Mouse (Mus musculus) cerebellum, adult 9-10 months (tissue): Measurements from ENCODE around the gene Lum.
A peak's percentile ranks its signal among the peaks of the same experiment; 100 is the strongest.

Experiments
- DNase-seq: peaks from one replicate; pipeline ENCODE4 v3.0.0; 2022

The Lum gene

DNA sequence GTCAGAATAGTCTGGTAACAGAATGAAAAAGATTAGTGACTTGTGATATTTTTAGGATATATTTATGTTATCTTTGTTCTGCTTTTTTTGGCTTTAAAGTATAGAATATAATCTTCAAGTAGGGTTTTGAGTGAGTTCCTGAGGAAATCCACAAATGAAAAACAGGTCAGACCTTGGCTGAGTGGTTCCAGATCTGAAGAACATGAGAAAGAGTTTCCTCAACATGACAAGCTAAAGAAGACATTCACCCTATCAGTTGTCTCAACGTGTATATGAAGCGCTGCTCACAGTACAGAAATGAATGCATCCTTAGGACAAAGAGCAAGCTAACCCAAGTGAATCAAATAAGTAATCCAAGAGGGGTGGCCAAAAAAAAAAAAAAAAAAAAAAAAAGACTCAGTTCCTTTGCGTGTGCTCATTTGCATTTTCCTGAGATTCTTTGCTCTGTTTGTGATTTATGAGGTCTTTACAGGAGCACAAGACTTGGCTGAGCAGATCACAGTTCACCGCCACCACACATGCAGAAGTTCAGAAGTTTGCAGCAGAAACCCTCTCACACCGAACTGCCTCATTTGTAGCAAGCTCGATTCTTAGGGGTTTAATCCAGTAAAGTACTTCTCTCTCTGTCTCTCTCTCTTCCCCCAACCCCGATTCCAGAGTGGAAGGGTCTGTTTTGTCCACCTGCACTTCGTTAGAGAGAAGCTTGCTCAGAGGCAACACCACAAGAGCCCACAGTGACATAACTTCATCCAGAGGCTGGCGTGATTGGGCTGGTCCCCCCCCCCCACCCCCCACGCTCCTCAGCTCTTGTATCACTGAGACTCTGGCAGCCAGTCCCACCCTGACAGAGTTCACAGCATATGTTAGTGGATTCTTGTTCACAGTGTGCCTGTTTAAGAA lies at the start of gene Lum:
TSS of gene Lum (plus strand) at position 172 of the 900 bp plus-strand sequence.
- no peak for DNase-seq

DNA sequence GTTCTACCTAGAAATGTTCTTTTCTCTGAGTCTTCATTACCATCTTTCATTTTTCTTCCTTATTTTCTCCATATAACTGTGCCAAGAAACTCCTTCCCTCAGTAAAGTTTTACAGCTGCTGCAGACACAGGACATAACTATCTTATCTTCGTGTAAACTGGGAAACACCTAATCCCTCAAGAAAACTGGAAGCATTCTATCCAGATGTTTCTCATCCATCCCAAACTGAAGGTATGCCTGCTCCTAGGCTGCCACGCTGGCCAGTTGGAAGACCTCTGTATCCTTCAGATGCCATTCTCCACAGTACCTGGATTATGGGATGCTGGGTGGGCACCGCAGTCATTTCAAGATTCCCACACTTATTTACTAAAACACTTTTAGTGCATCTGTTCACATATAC lies 41.6 kb upstream of the Lum start:
- DNase-seq = no peak

DNA sequence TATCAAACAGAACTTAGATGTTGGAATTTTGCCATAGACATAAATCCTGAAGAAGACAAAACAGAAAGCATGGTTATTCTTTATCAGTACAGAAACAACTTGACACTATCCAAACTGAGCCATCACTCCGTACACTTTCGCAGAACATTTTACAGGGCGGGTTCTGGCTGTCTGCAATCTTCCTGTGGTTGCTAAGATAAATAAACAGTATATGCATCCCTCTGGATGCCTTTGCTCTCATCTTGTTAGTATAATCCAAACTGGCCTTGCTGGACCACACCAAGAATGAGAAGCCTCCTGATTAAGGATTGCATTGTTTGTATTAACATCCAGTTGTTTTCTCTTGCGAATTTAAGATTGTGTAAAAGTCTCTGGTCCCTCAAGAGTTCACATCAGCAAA lies 29.2 kb upstream of the Lum start:
- DNase-seq = no peak

DNA sequence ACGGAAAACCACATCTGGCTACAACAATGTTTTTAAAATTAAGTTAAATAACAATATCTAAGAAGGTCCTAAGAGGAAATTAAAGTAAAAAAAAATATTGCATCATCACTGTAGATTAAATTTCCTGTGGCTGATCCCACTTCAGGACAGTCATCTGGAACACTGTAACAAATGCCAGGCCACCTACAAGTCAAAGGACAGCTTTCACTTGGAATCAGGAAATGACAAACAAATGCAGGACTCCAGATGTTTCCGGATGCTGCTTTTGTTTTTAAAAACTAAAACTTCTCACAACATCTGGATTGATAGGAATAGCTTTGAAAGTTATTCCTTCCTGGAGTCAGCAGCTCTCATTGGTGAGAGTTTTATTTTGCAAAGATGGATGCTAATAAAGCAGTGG lies 28.0 kb upstream of the Lum start:
- no peak for DNase-seq

DNA sequence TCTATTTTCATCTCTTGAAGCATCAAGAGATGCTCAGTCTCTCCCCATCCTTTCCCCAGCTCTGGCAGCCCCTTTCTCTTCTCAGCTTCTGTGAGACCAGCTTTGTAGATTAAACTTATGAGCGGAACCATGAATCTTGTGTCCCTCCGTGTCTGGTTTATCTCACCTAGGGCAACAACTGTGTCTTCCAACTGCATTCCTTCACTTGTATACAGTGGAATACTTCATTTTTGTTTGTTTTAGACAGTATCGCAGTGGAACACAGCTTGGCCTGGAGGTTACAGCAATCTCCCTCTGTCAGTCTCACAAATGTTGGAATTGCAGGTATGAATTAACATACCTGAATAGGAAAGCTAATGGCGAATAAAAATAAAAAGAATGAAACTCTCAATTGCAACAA lies 26.7 kb upstream of the Lum start:
- DNase-seq = no peak

DNA sequence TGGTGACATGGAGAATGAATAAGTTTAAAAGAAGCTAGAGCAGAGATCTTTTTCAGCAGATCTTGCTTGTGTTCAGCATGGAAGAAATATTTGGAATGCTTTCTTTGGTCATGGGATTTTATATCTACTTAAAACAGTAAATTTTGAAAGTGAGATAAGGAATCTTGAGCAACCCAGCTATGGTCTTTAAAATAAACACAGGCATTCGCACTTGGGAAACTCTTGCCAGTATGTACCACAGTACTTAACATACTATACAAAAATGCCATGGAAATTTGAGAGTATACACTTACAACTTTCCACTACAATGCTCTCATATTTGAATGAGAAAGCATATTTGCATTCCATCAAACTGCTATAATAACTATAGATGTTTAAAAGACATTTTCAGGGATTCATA lies 17.2 kb upstream of the Lum start:
- DNase-seq = no peak

DNA sequence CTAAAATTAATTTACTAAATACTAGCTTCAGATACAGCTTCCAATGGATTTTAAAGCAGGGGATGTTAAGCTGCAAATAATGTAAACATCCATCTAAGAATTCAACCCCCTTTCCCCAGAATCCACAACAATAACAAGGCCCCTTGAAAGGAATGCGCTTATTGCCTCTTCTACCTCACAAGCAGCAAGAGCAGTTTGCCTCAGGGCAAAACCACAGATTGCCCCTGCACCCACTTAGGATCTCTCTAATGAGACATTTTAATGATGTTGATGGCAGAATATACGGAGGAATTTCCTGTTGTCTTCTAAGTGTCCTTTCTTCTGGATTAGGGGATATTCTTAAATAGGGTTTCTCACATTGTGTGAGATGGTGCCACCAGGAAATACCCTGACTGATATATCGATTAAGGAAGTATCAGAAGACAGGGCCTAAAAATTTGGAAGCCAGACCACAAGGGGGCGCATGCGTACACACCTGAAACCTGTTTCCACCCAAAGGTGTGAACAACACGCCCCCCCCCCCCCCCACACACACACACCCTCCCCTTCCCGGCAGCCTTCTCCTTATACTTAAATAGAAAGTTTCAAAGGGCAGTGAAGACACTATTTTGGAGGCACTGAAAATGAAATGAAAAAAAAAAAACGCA lies 2.7 kb downstream of the Lum start:
- DNase-seq = peak; percentile 43

DNA sequence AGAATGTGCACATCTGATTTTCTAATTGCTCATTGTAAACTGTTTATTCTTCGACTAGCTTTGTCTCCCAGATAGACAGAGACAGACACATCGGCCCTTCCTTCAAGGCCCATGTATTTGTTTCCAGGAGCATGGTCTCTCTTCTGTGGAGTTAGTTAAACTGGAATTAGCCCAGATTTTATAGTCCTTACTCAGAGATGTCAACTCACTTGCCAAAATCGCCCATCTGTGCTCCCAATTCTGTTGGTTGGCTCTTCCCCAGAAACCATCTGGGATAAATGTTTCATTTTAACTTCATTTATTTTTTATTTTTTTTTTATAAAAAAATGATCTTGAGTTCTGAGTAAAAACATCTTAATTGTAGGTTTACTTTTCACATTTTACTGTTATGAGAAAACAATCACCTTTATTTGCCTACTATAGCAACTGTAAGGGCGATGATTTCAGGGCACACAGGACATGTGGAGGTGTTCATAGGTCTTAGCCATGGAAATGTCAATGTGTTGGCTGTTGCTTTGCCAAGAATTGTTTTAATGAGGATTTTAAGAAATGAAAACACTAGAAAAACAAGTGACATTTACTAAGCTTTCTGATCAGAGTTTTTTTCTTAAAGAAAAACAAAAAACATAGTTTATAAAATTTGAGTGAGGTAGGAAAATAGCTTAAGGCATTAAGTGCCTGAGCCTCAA lies 17.8 kb downstream of the Lum start:
- DNase-seq = peak; percentile 90

DNA sequence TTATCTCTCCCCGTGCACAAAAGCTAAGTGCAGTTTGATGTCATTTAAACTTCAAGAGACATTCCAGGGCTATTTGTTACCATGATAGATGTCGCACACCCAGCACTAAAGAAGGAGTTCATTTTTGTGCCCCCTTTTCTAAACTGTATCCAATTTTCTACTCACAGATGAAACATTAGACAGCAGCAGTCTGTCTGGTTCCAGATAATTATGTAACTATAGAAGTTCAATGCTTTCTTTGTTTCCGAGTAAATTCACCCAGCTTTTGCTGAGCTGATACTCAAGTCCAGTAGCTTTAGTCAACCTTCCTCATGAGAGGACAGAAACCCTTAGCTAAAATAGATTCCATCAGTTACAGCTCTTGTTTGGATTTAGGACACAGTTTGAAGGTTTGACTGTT lies 19.2 kb downstream of the Lum start:
- no peak for DNase-seq

DNA sequence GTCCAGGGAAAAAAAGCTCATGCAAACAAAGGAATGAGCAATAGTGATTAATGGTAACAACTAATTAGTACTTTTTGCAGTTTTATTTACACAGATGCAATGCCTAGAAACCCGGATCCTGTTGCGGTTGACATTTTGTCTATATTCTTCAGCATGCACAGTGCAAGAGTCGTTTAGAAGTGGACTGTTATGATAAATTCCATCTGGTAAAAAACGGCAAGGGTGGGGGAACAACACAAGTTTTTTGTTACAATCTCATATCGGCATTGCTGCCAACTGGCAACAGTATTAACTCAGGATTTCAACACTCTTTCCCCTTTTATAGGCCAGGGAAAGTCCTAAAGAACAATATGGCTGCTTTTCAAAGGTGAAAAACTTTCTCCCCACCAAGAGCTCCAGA lies 22.2 kb downstream of the Lum start:
- no peak for DNase-seq

DNA sequence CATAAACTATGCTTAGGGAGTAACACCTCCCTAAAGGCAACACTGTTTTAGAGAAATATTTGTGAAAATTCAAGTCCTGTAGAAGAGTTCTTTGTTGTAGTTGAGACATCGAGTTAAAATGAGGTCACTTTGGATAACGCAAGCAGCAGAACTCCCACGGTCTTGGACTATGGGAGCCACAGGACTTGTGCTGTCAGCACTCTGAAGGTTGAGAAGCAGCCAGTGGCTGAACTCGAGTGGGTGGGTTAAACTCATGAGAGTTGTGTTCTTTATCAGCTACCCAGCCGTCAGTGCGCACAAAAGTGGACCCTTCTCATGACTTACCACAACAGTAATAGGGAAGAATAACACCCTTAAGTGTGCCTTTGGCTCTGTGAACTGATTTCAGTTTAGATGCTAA lies 24.6 kb downstream of the Lum start:
- no peak for DNase-seq

DNA sequence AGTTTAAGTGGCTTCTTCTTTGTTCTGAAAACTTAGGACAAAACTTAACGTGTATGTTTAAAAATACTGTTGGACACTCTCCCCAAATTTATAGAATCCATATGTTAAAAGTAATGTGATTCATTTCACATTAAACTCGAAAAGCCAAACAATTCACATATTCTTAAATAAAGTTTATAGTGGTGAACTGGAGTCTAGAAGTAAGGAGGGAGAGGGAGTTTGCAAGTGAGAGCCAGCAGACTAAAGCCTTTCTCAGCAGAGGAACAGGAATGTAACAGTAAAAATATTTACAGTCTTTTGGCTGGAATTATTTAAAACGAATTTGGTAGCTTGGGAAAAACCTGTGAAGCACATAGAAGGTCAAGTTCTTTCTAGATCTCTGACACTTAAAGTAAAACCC lies 26.1 kb downstream of the Lum start:
- DNase-seq = no peak

DNA sequence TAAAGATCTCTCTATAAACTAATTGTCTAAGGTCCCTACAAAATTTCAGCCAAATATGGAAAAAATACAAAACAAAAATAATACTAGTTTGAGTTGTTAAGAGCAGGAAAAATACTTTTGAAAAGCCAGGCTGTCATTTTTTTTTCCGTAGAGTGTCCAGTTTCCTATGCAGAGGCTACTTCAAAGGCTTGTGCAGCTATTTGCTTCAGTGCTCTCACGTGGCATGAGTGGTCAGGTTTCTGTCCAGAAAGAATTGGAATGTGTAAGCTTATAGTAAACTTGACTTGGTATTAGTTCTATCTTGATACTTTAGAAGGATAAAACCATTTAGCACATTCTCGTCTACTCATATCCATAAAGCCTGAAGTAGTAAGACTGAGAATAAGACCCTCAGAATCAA lies 26.8 kb downstream of the Lum start:
- DNase-seq = no peak

DNA sequence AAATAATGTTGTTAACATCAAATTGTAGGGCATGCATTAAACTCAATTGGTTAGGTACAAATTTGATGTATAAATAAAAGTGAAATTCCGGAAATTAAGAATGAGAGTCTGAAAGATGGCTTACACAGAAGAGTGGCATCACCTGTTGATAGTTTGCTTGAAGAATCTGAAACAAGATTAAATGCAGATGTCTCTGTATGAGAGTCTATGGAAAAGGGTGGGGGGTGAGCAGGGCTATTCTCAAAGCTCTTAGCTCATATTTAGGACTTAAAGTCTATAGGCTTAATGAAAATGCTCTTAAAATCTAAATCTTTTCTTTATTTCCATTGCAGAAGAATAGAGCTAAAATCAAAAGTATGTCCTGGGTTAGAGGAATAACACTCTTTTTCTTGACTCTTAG lies 30.8 kb downstream of the Lum start:
- no peak for DNase-seq

DNA sequence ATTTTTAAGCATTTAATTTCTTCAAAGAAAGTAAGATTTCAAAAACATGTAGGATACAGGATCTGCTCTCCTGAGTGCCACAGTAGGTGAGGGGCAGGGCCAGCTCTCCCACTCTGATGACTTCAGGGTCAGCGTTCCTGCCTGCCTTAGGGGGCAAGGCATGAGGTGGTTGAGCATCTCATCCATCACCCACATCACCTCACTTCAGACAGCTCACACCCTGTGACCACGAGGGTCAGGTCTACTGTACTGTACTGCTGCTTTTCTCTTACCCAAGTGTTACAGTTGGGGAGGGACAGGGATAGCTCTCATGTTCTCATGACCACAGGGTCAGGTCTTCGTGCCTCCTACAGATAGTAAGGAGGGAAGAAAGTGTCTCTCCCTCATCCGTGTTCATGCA lies 36.8 kb downstream of the Lum start:
- DNase-seq = no peak

DNA sequence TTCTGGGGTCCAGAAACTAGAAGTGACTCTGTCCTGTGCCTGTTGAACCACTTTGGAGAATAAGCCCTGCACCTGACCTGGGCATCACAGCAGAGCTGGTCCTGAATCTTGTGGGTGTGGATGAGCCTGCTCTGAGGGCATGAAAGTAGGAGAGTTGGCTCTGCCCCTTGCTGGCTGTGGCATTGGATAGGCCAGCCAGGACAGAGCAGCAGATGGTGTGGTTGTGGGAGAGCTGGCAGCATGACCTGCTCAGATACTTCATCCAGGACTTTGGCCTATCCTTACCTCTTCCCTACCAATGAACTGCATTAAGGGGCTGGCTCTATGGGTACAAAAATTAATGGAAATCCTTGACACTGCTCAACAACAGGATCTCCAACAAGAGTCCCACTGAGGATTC lies 38.3 kb downstream of the Lum start:
- peak; percentile 93 for DNase-seq

DNA sequence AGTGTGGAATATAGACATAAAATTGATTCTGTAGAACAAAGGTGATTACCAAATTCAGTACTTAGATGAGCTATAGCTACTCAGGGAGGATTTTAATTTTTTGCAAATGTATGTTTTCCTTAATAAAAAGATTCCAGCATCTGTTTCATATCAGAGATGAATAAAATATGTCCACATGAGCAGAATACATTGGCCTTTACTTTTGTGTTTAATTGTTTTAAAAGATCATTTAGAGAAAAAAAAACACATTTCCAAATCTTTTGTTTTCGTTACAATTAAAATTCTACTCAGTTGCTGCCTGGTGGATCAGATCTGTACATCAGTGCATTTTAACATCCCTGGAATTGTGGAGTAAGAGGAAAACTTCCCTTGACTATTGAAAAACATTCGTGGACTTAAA lies 41.7 kb downstream of the Lum start, which contains the start of gene Kera:
TSS of gene Kera (plus strand) at position 301 of the 400 bp plus-strand sequence.
- no peak for DNase-seq
